Mouse (Mus musculus) embryonic facial prominence, embryonic 11.5 days (tissue): Measurements from ENCODE around the gene Ugt1a5. TPM values are rescaled to one million over a fixed set of nuclear protein-coding genes. Genes with fewer than 3 reads are reported as not detected.

Source experiments
- ATAC-seq: fragments of 200-750 bp; cut with Nextera tagmentation; replicated peaks from 2 replicates; pipeline ENCODE4 v1.8.0; 2017; ENCODE audit warnings: low read depth; ENCODE audit not compliant: insufficient number of reproducible peaks, low FRiP score, low TSS enrichment
- DNase-seq: peaks from one replicate; pipeline ENCODE4 v3.0.0-alpha.2; 2015; ENCODE audit warnings: low spot score
- H3K27ac ChIP-seq: fragments of 300-500 bp; sonication (generic); replicated peaks from 2 replicates; pipeline ENCODE4 v1.5.1; 2014; ENCODE audit warnings: mild to moderate bottlenecking, low read depth, low read length, control low read depth
- H3K27me3 ChIP-seq: fragments of 300-500 bp; sonication (generic); 2 replicates; pipeline ENCODE4 v1.6.1; 2014; ENCODE audit warnings: mild to moderate bottlenecking, low read length, moderate library complexity, mixed read lengths; ENCODE audit not compliant: control insufficient read depth, insufficient read depth
- H3K36me3 ChIP-seq: fragments of 300-500 bp; sonication (generic); replicated peaks from 2 replicates; pipeline ENCODE4 v1.6.1; 2014; ENCODE audit warnings: low read depth, mild to moderate bottlenecking, low read length, moderate library complexity, mixed read lengths; ENCODE audit not compliant: control insufficient read depth, insufficient read depth
- H3K4me1 ChIP-seq: fragments of 300-500 bp; sonication (generic); 2 replicates; pipeline ENCODE4 v1.6.1; 2014; ENCODE audit warnings: low read length, mixed read lengths; ENCODE audit not compliant: control insufficient read depth, insufficient read depth
- H3K4me2 ChIP-seq: fragments of 300-500 bp; sonication (generic); 2 replicates; pipeline ENCODE4 v1.6.1; 2014; ENCODE audit warnings: low read depth, mild to moderate bottlenecking, control low read depth, low read length, moderate library complexity
- H3K4me3 ChIP-seq: fragments of 300-500 bp; sonication (generic); 2 replicates; pipeline ENCODE4 v1.5.1; 2014; ENCODE audit warnings: low read depth, low read length, control low read depth
- H3K9ac ChIP-seq: fragments of 300-500 bp; sonication (generic); replicated peaks from 2 replicates; pipeline ENCODE4 v1.6.1; 2014; ENCODE audit warnings: mild to moderate bottlenecking, control low read depth, low read length
- H3K9me3 ChIP-seq: fragments of 300-500 bp; sonication (generic); replicated peaks from 2 replicates; pipeline ENCODE4 v1.6.1; 2016; ENCODE audit warnings: mild to moderate bottlenecking, low read length, inconsistent platforms, mixed read lengths; ENCODE audit not compliant: control insufficient read depth
- WGBS: fragments of 180-500 bp; shearing (Covaris S2); extraction: QIAGEN DNeasy Blood & Tissue Kit; methylation state at CpG from one replicate; pipeline ENCODE4 v1.1.7; 2014; 5-methylcytosine and 5-hydroxymethylcytosine counted together
- polyA plus RNA-seq: library from polyadenylated mRNA; unstranded; fragments of >200 nt; fragmentation: Nextera tagmentation; extraction: Ambion mirVana; gene quantifications from 2 replicates; pipeline ENCODE4 v1.2.1, GENCODE M21; 2014

The Ugt1a5 gene
- polyA plus RNA-seq, 1 experiment from 2014 or later: not detected

DNA sequence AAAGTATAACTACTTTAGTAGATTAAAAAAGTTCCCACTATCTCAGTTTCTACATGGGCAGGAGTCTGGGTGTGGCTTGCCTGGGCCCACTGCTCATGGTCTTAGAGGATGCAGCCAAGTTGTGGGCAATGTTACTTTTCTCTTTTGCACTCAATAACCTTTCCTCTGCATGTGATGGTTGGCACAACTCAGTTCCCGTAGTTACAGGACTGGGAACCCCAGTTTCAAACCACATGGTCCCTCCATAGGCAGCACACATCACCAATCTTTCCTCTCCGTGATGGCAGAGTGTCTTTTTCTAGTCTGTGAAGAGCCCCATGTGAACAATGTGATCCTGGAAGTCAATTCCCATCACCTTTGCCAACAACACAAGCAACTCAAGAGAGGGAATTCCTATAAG is 61.7 kb downstream of the Ugt1a5 start:
- Histone ChIP-seq H3K36me3 (no peaks in the 10 kb centered on the region), H3K4me1 (no peaks in the 10 kb centered on the region), H3K27ac (no peak overlapping the region), H3K4me3 (no peak overlapping the region), H3K9ac (no peak overlapping the region), H3K9me3 (peaks cover 67% of the 10 kb centered on the region), H3K27me3 (no peaks in the 10 kb centered on the region), H3K4me2 (no peak overlapping the region)
- WGBS: 58% methylated on average over 2 of the region's 2 CpGs
- DNase-seq: no peak
- no peak for ATAC-seq

- Histone ChIP-seq H3K9me3 (peaks cover 73% of the 10 kb centered on the region), H3K36me3 (no peaks in the 10 kb centered on the region), H3K27me3 (no peaks in the 10 kb centered on the region), H3K4me2 (no peak overlapping the region), H3K4me3 (no peak overlapping the region), H3K27ac (no peak overlapping the region), H3K9ac (no peak overlapping the region), H3K4me1 (no peaks in the 10 kb centered on the region)
- no peak for ATAC-seq
- DNase-seq: no peak
- WGBS: 71% methylated on average over 7 of the region's 7 CpGs
Observed at GRCm38 (mm10) chr1:88228121-88228520, 62.3 kb downstream of the Ugt1a5 start.

DNA sequence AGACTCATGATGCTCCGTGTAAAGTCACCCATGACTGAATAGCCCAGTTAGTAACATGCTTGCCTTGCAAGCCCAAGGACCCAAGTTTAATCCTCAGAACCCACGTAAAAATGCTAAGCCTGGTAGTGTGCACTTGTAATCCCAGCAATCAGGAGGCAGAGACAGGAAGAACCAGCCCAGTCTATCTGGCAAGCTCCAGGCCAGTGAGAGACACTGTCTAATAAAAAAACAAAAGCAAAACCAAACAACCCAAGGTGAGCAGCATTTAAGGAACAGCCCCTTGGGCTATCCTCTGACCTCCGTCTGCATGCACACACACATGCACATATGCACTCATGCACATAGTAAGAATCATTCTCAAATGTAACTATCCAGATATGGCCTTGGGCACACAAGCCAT is 63.8 kb downstream of the Ugt1a5 start:
- H3K36me3 ChIP-seq: no peaks in the 10 kb centered on the region
- ATAC-seq (no peak), DNase-seq (no peak)
- no peak overlapping the region for H3K9ac ChIP-seq
- H3K4me2 ChIP-seq: no peak overlapping the region
- 82% methylated on average over 3 of the region's 3 CpGs for WGBS
- no peaks in the 10 kb centered on the region for H3K4me1 ChIP-seq
- H3K27ac ChIP-seq: no peak overlapping the region
- H3K4me3 ChIP-seq: no peak overlapping the region
- H3K9me3 ChIP-seq: peaks cover 87% of the 10 kb centered on the region
- H3K27me3 ChIP-seq: no peaks in the 10 kb centered on the region

DNA sequence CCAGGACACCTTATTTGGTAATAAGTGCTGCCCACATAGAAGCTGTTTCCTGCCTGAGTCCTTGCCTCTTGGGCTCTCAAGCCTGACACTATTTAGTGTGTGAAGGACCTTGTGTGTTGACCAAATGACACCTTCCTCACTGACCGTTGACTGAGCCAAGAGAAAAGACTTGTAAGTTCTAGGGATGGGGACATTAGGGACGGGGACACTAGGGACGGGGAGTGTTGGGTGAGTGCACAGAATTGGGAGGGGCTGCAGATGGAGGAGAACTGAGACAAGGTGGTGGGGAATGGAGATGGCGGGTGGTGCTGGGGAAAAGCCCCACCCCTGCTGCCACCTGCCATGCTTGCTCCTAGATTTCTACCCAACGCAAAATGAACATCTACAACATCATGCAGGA is 64.2 kb downstream of the Ugt1a5 start:
- no peak overlapping the region for H3K4me3 ChIP-seq
- H3K9ac ChIP-seq: no peak overlapping the region
- peaks cover 91% of the 10 kb centered on the region for H3K9me3 ChIP-seq
- no peaks in the 10 kb centered on the region for H3K4me1 ChIP-seq
- DNase-seq (no peak), ATAC-seq (no peak)
- H3K36me3 ChIP-seq: no peaks in the 10 kb centered on the region
- H3K4me2 ChIP-seq: no peak overlapping the region
- WGBS: 83% methylated on average over 5 of the region's 5 CpGs
- no peak overlapping the region for H3K27ac ChIP-seq
- no peaks in the 10 kb centered on the region for H3K27me3 ChIP-seq

GRCm38 (mm10) chr1:88230421-88230820 is 64.6 kb downstream of the Ugt1a5 start:
- no peak for DNase-seq
- WGBS: 73% methylated on average over 7 of the region's 7 CpGs

GRCm38 (mm10) chr1:88230981-88231802 is 65.4 kb downstream of the Ugt1a5 start:
- H3K27ac ChIP-seq: no peak overlapping the region
- 76% methylated on average over 6 of the region's 6 CpGs for WGBS
- H3K36me3 ChIP-seq: no peaks in the 10 kb centered on the region
- H3K9ac ChIP-seq: no peak overlapping the region
- H3K9me3 ChIP-seq: peaks cover 94% of the 10 kb centered on the region
- H3K27me3 ChIP-seq: no peaks in the 10 kb centered on the region
- DNase-seq (no peak), ATAC-seq (no peak)
- no peak overlapping the region for H3K4me3 ChIP-seq
- H3K4me2 ChIP-seq: no peak overlapping the region
- no peaks in the 10 kb centered on the region for H3K4me1 ChIP-seq

More at GRCm38 (mm10) chr1:88230421-88230820, 64.6 kb downstream of the Ugt1a5 start:
- Histone ChIP-seq H3K27me3 (no peaks in the 10 kb centered on the region), H3K4me2 (no peak overlapping the region), H3K4me1 (no peaks in the 10 kb centered on the region), H3K9me3 (peaks cover 94% of the 10 kb centered on the region), H3K36me3 (no peaks in the 10 kb centered on the region), H3K4me3 (no peak overlapping the region), H3K27ac (no peak overlapping the region), H3K9ac (no peak overlapping the region)
- ATAC-seq: no peak

DNA sequence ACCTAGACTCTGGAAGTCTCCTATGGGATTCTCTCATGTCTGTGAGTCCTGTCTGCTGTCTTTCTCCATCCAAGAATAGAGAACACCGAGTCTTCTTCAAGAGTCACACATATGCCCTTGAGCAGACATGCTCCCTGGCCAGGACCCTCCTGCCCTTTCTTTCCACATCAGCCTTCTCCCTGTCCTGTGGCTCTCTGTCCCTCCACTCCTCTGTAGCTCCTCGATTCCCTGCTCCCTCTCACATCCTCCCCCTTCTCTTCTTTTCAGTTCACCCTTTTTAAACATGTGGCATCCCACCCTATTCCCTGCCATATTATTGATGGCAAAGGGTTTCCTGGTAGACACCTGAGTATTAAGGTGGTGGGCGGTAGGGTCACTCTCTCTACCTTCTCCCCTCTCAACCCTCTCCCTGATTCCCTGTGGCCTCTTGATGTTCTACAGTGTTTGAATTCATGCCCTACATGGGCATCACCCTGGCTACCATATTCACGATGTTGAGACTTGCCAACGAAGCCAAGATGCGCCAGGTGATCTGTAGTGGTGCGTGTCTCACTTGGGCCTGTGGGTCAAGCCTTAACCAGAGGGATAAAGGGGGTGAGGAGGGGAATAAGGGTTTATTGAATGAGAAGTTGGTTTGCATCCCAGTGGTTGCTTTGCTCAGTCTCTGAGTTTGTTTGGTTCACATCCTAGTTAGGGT is 66.1 kb downstream of the Ugt1a5 start:
- ATAC-seq (no peak), DNase-seq (no peak)
- no peak overlapping the region for H3K9ac ChIP-seq
- no peaks in the 10 kb centered on the region for H3K27me3 ChIP-seq
- H3K4me3 ChIP-seq: no peak overlapping the region
- H3K9me3 ChIP-seq: peaks cover 91% of the 10 kb centered on the region
- H3K4me1 ChIP-seq: no peaks in the 10 kb centered on the region
- H3K36me3 ChIP-seq: no peaks in the 10 kb centered on the region
- no peak overlapping the region for H3K4me2 ChIP-seq
- 72% methylated on average over 7 of the region's 7 CpGs for WGBS
- H3K27ac ChIP-seq: no peak overlapping the region
